Mouse (Mus musculus) MEL (cell line): ENCODE data around the gene Il11ra1. TPM values are rescaled to one million over a fixed set of nuclear protein-coding genes. Genes with fewer than 3 reads are reported as not detected.

ENCODE experiments used
- DNase-seq: peaks from one replicate; pipeline ENCODE4 v3.0.0; 2011; ENCODE audit warnings: low read depth, low spot score
- H3K27ac ChIP-seq: 2 replicates; pipeline ENCODE4 v1.5.1; 2012; ENCODE audit warnings: low read depth, mild to moderate bottlenecking, control low read depth, low read length, moderate library complexity; ENCODE audit not compliant: control insufficient read depth
- H3K27me3 ChIP-seq, 2 experiments: fragments of 150-350 bp in 1 of 2; sonication (generic) in 1 of 2; 2 replicates each; pipeline ENCODE4 v1.6.1; 2012; ENCODE audit warnings: low read length in 2 of 2, mild to moderate bottlenecking in 2 of 2, improper control_type of control experiment in 1 of 2, moderate library complexity in 1 of 2; ENCODE audit not compliant: insufficient read depth in 2 of 2, control insufficient read depth in 1 of 2
- H3K36me3 ChIP-seq, 2 experiments: 2 replicates each; pipeline ENCODE4 v1.6.1; 2012 to 2014; ENCODE audit warnings: low read length in 2 of 2, improper control_type of control experiment in 1 of 2, inconsistent platforms in 1 of 2, mild to moderate bottlenecking in 1 of 2; ENCODE audit not compliant: insufficient read depth in 2 of 2, control insufficient read depth in 1 of 2
- H3K4me1 ChIP-seq, 2 experiments: fragments of 150-350 bp in 1 of 2; sonication (generic) in 1 of 2; 2 replicates each; pipeline ENCODE4 v1.6.1; 2012; ENCODE audit warnings: low read length in 2 of 2, improper control_type of control experiment in 1 of 2, mild to moderate bottlenecking in 1 of 2; ENCODE audit not compliant: insufficient read depth in 2 of 2, control insufficient read depth in 1 of 2
- H3K4me3 ChIP-seq, 2 experiments: fragments of 150-350 bp in 1 of 2; sonication (generic) in 1 of 2; 2 replicates each; pipeline ENCODE4 v1.5.1; 2012; ENCODE audit warnings: low read depth in 2 of 2, low read length in 2 of 2, mild to moderate bottlenecking in 2 of 2, moderate library complexity in 2 of 2, control low read depth in 1 of 2, improper control_type of control experiment in 1 of 2; ENCODE audit not compliant: control insufficient read depth in 1 of 2, insufficient read depth in 1 of 2
- H3K79me2 ChIP-seq: 2 replicates; pipeline ENCODE4 v1.6.1; 2012; ENCODE audit warnings: mild to moderate bottlenecking, low read length, moderate library complexity; ENCODE audit not compliant: control insufficient read depth, poor library complexity, insufficient read depth
- H3K9ac ChIP-seq: 2 replicates; pipeline ENCODE4 v1.6.1; 2012; ENCODE audit warnings: low read depth, mild to moderate bottlenecking, control low read depth, low read length, moderate library complexity; ENCODE audit not compliant: control insufficient read depth, poor library complexity, severe bottlenecking
- H3K9me3 ChIP-seq: fragments of 150-350 bp; sonication (generic); replicated peaks from 2 replicates; pipeline ENCODE4 v1.6.1; 2012; ENCODE audit warnings: mild to moderate bottlenecking, low read length, improper control_type of control experiment, moderate library complexity; ENCODE audit not compliant: insufficient read depth
- BHLHE40 ChIP-seq: IDR thresholded peaks from 2 replicates; pipeline ENCODE4 v1.6.1; 2012; ENCODE audit warnings: low read depth, mild to moderate bottlenecking, inconsistent platforms, low read length, improper control_type of control experiment, borderline replicate concordance
- CHD1 ChIP-seq: IDR thresholded peaks from 2 replicates; pipeline ENCODE4 v1.6.1; 2012; ENCODE audit warnings: low read depth, mild to moderate bottlenecking, inconsistent platforms, low read length, improper control_type of control experiment
- CHD2 ChIP-seq: IDR thresholded peaks from 2 replicates; pipeline ENCODE4 v1.6.1; 2011; ENCODE audit warnings: low read length, improper control_type of control experiment
- E2F4 ChIP-seq: IDR thresholded peaks from 2 replicates; pipeline ENCODE4 v1.6.1; 2011; ENCODE audit warnings: low read depth, low read length, improper control_type of control experiment, borderline replicate concordance
- ELF1 ChIP-seq: IDR thresholded peaks from 2 replicates; pipeline ENCODE4 v1.6.1; 2014; ENCODE audit warnings: low read depth, mild to moderate bottlenecking, inconsistent platforms, low read length, improper control_type of control experiment, moderate library complexity
- EP300 ChIP-seq, 2 experiments: IDR thresholded peaks; 2 replicates each; pipeline ENCODE4 v1.6.1; 2011; ENCODE audit warnings: improper control_type of control experiment in 2 of 2, low read length in 2 of 2, low read depth in 1 of 2, mild to moderate bottlenecking in 1 of 2
- ETS1 ChIP-seq: IDR thresholded peaks from 2 replicates; pipeline ENCODE4 v1.6.1; 2012; ENCODE audit warnings: low read depth, mild to moderate bottlenecking, inconsistent platforms, low read length, improper control_type of control experiment, moderate library complexity
- GATA1 ChIP-seq: IDR thresholded peaks from 2 replicates; pipeline ENCODE4 v1.6.1; 2011; ENCODE audit warnings: low read depth, low read length, improper control_type of control experiment
- HCFC1 ChIP-seq: IDR thresholded peaks from 2 replicates; pipeline ENCODE4 v1.6.1; 2012; ENCODE audit warnings: low read depth, mild to moderate bottlenecking, inconsistent platforms, low read length, improper control_type of control experiment, moderate library complexity
- JUND ChIP-seq: IDR thresholded peaks from 2 replicates; pipeline ENCODE4 v1.6.1; 2011; ENCODE audit warnings: low read depth, mild to moderate bottlenecking, improper control_type of control experiment, low read length
- KAT2A ChIP-seq: conservative IDR thresholded peaks from 2 replicates; pipeline ENCODE4 v1.6.1; 2012; ENCODE audit warnings: low read depth, low read length, improper control_type of control experiment, inconsistent platforms
- MAZ ChIP-seq: IDR thresholded peaks from 2 replicates; pipeline ENCODE4 v1.6.1; 2012; ENCODE audit warnings: low read depth, mild to moderate bottlenecking, inconsistent platforms, low read length, improper control_type of control experiment
- MEF2A ChIP-seq: IDR thresholded peaks from 2 replicates; pipeline ENCODE4 v1.6.1; 2014; ENCODE audit warnings: low read depth, mild to moderate bottlenecking, inconsistent platforms, low read length, improper control_type of control experiment; ENCODE audit not compliant: poor library complexity, insufficient replicate concordance, severe bottlenecking; ENCODE audit errors: extremely low read depth
- MXI1 ChIP-seq: IDR thresholded peaks from 2 replicates; pipeline ENCODE4 v1.6.1; 2011; ENCODE audit warnings: mild to moderate bottlenecking, low read depth, low read length, improper control_type of control experiment
- MYB ChIP-seq: IDR thresholded peaks from 2 replicates; pipeline ENCODE4 v1.6.1; 2011; ENCODE audit warnings: mild to moderate bottlenecking, low read depth, low read length, improper control_type of control experiment
- NRF1 ChIP-seq: IDR thresholded peaks from 2 replicates; pipeline ENCODE4 v1.6.1; 2014; ENCODE audit warnings: low read depth, mild to moderate bottlenecking, inconsistent platforms, low read length, improper control_type of control experiment, moderate library complexity; ENCODE audit not compliant: poor library complexity, insufficient read depth, severe bottlenecking
- POLR2A ChIP-seq, 2 experiments: IDR thresholded peaks; 2 replicates each; pipeline ENCODE4 v1.6.1; 2011 to 2012; ENCODE audit warnings: low read length in 2 of 2, mild to moderate bottlenecking in 2 of 2, control low read depth in 1 of 2, improper control_type of control experiment in 1 of 2, low read depth in 1 of 2, moderate library complexity in 1 of 2; ENCODE audit not compliant: control insufficient read depth in 1 of 2, insufficient read depth in 1 of 2, poor library complexity in 1 of 2
- POLR2AphosphoS2 ChIP-seq: IDR thresholded peaks from 2 replicates; pipeline ENCODE4 v1.6.1; 2011; ENCODE audit warnings: low read length, improper control_type of control experiment
- POLR2AphosphoS5 ChIP-seq: IDR thresholded peaks from 2 replicates; pipeline ENCODE4 v1.6.1; 2012; ENCODE audit warnings: low read depth, borderline replicate concordance, mild to moderate bottlenecking, inconsistent platforms, low read length, moderate library complexity, mixed read lengths
- SMC3 ChIP-seq: IDR thresholded peaks from 2 replicates; pipeline ENCODE4 v1.6.1; 2011; ENCODE audit warnings: low read depth, low read length, improper control_type of control experiment
- TBP ChIP-seq: IDR thresholded peaks from 2 replicates; pipeline ENCODE4 v1.8.0; 2011; ENCODE audit warnings: low read depth, low read length, improper control_type of control experiment
- TCF12 ChIP-seq: IDR thresholded peaks from 2 replicates; pipeline ENCODE4 v1.6.1; 2014; ENCODE audit warnings: low read depth, mild to moderate bottlenecking, inconsistent platforms, low read length, improper control_type of control experiment, moderate library complexity
- USF1 ChIP-seq: IDR thresholded peaks from 2 replicates; pipeline ENCODE4 v1.6.1; 2014; ENCODE audit warnings: low read depth, mild to moderate bottlenecking, inconsistent platforms, low read length, improper control_type of control experiment, moderate library complexity
- ZKSCAN1 ChIP-seq: IDR thresholded peaks from 2 replicates; pipeline ENCODE4 v1.6.1; 2012; ENCODE audit warnings: low read depth, mild to moderate bottlenecking, inconsistent platforms, low read length, improper control_type of control experiment, moderate library complexity
- ZMIZ1 ChIP-seq: IDR thresholded peaks from 2 replicates; pipeline ENCODE4 v1.6.1; 2012; ENCODE audit warnings: low read depth, mild to moderate bottlenecking, inconsistent platforms, low read length, improper control_type of control experiment, moderate library complexity
- polyA plus RNA-seq, 2 experiments: library from polyadenylated mRNA; stranded (reverse) in 1 of 2; unstranded in 1 of 2; fragments of >175 nt in 1 of 2; fragments of >200 nt in 1 of 2; gene quantifications; 2 replicates each; pipeline versions ENCODE4 v1.2.1 to v1.2.4; 2012; ENCODE audit warnings: low replicate concordance in 2 of 2, low read depth in 1 of 2; ENCODE audit not compliant: insufficient read length in 2 of 2, insufficient read depth in 1 of 2, missing spikeins in 1 of 2
- total RNA-seq: library from RNA; depleted of rRNA; stranded (reverse); fragments of 300-350 nt; gene quantifications from 2 replicates; pipeline ENCODE4 v1.2.3, GENCODE M21; 2012

Gene Il11ra1
- total and polyA plus RNA-seq, 3 experiments = 44.4 to 66.7 TPM; not detected in 1

DNA sequence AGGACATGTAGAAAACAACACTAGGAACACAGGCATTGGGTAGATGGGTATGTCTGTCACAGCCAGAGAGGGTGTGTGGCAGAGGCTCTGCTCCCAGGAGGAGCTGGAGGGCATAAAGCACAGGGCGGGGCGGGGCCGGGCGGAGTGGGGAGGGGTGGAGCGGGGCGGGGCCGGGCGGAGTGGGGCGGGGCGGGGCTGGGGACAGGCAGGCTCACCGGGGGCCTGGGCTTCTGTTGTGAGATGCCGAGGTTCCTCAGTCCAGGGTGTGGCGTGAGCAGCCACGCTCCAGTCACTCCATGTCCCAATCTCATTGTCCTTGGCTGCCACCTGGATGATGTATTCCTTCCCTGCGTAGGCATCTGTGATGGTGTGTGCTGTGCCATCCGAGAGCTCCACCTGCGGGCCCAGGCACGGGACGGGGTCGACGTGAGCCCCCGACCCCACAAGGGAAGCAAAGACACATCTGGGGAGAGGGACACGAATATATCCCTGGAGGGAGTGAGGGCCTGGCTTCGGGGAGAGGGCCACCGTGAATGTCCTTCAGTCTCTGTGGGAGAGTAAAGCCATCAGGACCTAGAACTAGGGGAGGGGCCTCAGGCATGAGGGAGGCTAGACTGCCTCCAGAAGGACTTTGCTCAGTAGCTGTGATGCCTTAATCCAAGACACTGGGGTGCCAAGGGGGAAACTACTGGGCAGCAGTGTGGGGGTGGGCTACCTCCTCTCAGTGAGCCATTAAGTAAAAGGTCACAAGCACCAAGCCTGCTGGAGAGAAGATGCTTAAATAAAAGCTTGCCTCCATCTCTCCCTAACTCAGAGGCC is 41.0 kb upstream of the Il11ra1 start:
- Histone ChIP-seq H3K27ac (no peak overlapping the region), H3K4me3 (no peak overlapping the region), H3K27me3 (0 out of 4 replicates have a peak, but pooled peaks cover 0 to 1% of the 10 kb centered on the region in 2 experiments), H3K79me2 (no peaks in the 10 kb centered on the region), H3K9me3 (no peaks in the 10 kb centered on the region), H3K4me1 (no peaks in the 10 kb centered on the region)
- DNase-seq = no peak
- TF ChIP-seq HCFC1 (no peak), E2F4 (no peak), MXI1 (no peak), BHLHE40 (no peak), GATA1 (no peak), KAT2A (no peak)
- TF ChIP-seq, all 39 proteins: peak for 0
- H3K36me3 ChIP-seq = no peaks in the 10 kb centered on the region
- no peak overlapping the region for H3K9ac ChIP-seq

DNA sequence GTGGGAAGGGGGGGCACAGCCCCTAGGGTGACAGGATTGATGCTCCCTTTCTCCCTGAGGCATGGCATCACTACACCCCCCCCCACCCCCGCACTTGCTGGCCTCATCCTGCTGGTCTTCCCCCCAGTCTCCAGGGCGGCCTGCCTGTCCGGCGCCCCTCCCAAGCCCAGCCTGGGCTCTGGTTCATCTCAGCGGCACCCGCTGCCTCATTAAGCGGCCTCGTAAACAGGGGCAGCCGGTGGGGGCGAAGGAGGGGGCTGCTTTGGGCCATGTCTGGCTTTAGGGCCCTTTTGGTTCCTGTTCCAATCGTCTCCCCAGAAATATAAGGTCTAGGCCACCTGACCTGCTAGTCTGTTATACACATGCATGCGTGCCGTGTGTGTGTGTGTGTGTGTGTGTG is 40.2 kb upstream of the Il11ra1 start:
- DNase-seq = no peak

DNA sequence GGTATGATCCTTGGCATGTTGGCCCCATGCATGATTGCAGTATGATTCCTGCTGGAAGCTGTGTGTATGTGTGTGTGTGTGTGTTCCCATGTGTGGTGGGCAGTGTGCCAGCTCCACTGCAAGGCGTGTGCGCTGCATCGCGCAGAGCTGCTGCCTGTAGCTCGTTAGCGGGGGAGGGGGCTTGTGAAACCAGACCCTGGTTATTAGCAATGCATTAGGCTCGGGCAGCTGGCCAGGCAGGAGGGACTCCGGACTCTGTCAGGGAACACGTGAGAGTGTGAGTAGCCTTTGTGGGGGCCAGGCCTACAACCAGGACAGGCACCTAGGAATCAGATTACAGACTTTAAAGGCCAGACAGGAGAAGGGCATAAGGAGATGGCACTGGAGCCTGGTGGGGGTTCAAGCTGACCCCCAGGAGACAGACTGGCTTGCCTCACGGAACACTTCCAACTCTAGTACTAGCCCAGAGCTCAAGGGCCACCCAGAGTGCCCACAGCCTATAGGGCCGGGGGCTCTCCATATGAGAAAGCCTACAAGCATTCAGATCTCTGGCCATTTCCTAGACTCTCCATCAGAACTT is 38.8 kb upstream of the Il11ra1 start:
- no peaks in the 10 kb centered on the region for H3K36me3 ChIP-seq
- H3K9ac ChIP-seq = no peak overlapping the region
- H3K27ac ChIP-seq = no peak overlapping the region
- 0 out of 4 replicates have a peak, but pooled peaks cover 0 to 1% of the 10 kb centered on the region in 2 experiments for H3K27me3 ChIP-seq
- H3K79me2 ChIP-seq = no peaks in the 10 kb centered on the region
- H3K4me1 ChIP-seq = no peaks in the 10 kb centered on the region
- TF ChIP-seq MEF2A = no peak
- no peak for TF ChIP-seq ZKSCAN1
- TF ChIP-seq TCF12 = no peak
- TF ChIP-seq GATA1 = no peak
- no peak for TF ChIP-seq ZMIZ1
- no peak for TF ChIP-seq HCFC1
- TF ChIP-seq NRF1 = no peak
- no peak for TF ChIP-seq POLR2AphosphoS2
- TF ChIP-seq CHD1 = no peak
- TF ChIP-seq SMC3 = no peak
- no peak for TF ChIP-seq BHLHE40
- no peak for TF ChIP-seq ELF1
- no peak for TF ChIP-seq JUND
- no peak for TF ChIP-seq MAZ
- no peak for TF ChIP-seq MYB
- no peak for TF ChIP-seq TBP
- TF ChIP-seq CHD2 = no peak
- no peak overlapping the region for H3K4me3 ChIP-seq
- H3K9me3 ChIP-seq = no peaks in the 10 kb centered on the region
- DNase-seq = no peak

More for the DNA sequence above, 40.2 kb upstream of the Il11ra1 start:
- Histone ChIP-seq H3K27me3 (0 out of 4 replicates have a peak, but pooled peaks cover 0 to 1% of the 10 kb centered on the region in 2 experiments), H3K9me3 (no peaks in the 10 kb centered on the region), H3K36me3 (no peaks in the 10 kb centered on the region), H3K4me1 (no peaks in the 10 kb centered on the region), H3K79me2 (no peaks in the 10 kb centered on the region), H3K4me3 (no peak overlapping the region), H3K27ac (no peak overlapping the region), H3K9ac (no peak overlapping the region)
- TF ChIP-seq POLR2AphosphoS5 (no peak), EP300 (IDR thresholded peaks at IDR 0.05; ENCODE audit: low read depth in 1 of 2, low read length in 2 of 2) (no peak), NRF1 (no peak), POLR2A (IDR thresholded peaks at IDR 0.05; ENCODE audit: control insufficient read depth in 1 of 2, insufficient read depth in 1 of 2, low read depth in 1 of 2, low read length in 2 of 2, poor library complexity in 1 of 2) (no peak), USF1 (no peak), CHD2 (no peak), ETS1 (no peak), E2F4 (no peak), KAT2A (no peak), GATA1 (no peak)
